Mouse (Mus musculus) left cerebral cortex, postnatal 25 days (tissue): Measurements from ENCODE around the gene Defb39. TPM values are rescaled to one million over a fixed set of nuclear protein-coding genes. Genes with fewer than 3 reads are reported as not detected.

Experiments
- DNase-seq, 2 experiments: peaks; one replicate each; pipeline ENCODE4 v3.0.0; 2022; ENCODE audit warnings: low spot score in 2 of 2, mixed read lengths in 1 of 2
- intact Hi-C: fragments of 180-260 bp; cut with DNase I; formaldehyde crosslinking; loops from one replicate; pipeline ENCODE4 v1.15.1; 2025
- total RNA-seq, 2 experiments: library from RNA; stranded (reverse); gene quantifications; 2 replicates each; pipeline ENCODE4 v1.2.3; 2021

The Defb39 gene
- total RNA-seq: not detected

DNA sequence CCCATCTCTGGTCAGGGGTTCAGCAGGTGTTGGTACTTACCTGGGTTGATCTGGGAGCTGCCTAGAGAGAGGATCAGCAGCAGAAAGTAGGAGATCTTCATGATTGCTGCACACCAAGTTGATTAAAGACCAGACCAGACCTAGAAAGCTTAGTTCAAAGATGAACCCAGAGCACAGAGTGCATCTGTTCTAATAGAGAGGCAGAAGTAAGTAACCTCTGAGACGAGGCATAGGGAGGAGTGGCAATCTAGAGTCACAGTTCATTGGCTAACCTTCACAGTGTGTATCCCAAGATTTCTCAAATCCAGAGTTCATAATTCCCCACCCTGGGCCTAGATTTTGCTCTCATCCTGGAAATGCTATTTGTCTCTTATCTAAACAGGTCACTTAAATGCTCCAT lies at the start of gene Defb39:
Gene Defb39 (minus strand): TSS at position 101 of the 400 bp plus-strand sequence.
- intact Hi-C loops: no loop called here
- DNase-seq: no peak

DNA sequence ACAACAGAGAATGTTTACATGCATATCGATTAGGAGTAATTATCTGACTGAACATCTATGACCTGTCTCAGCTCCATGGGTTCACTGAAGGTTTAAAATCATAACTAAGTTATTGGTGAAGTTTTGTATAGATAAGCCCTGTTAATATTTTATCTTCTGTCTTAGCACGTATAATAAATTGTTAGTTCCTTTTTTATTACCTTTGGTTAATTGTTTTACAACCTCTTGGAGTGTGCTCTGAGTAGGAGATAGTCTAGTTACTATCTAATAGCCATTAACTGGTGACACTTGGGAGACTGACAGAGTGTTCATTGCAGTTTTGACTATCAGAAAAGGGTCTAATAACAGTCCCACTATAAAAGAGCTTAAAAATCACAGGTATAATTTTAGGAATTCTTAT lies 1.4 kb upstream of the Defb39 start:
- DNase-seq: no peak
- intact Hi-C loops: no loop called here

DNA sequence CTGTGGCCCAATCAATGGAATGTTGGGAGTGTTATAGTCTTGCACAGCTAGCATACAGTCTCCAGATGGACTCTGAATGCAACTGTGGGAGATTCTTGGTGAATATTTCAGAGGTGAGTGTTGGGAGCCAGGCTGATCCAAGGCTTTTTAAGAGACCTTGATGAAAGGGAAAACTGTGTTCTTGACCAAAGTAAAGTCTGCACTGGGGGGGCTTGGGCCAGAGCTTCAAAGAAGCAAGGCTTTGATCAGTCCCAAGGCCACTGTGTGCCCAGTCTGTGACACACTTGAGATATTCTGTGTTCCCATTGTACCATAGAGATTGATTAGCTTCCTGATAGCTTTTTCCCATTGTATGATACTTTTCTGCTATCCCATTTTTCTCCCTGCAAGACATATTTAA lies 1.7 kb downstream of the Defb39 start:
- intact Hi-C loops: no loop called here
- DNase-seq: no peak

DNA sequence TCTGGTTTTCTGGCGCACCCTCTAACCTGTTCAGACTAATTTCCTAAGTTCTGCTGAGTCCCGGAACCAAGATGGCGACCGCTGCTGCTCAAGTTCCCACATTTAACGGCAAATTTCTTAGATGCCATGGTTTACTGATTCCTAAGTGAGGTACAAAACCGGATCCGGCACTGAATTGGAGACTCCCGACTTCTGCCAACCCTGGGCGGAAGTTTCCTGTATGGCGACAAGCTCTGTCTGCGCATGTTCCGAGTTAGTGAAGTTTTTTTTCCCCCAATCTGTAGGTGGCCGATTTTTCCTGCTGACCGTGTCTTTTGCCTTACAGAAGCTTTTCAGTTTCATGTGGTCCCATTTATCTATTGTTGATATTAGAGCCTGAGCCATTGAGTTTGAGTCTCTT lies 19.4 kb downstream of the Defb39 start:
- intact Hi-C loops: no loop called here
- DNase-seq: no peak

DNA sequence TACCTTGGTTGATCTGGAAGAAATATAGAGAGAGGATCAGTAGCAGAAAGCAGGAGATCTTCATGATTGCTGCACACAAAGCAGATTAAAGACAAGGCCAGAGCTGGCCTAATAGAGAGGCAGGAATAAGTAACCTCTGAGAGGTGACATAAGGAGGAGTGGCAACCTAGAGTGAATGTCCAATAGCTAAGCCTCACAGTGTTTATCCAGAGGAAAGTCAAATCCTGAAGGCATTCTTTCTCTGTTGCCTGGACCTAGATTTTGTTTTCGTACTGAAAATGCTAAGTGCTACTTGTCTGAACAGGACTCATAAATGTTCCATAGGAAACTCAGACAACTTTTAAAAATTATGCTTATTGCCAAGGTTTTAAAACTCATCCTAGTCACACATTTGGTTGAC lies 38.1 kb downstream of the Defb39 start, which contains the start of gene Defb38:
Gene Defb38 (minus strand): TSS at position 101 of the 400 bp plus-strand sequence.
- no peak for DNase-seq
- intact Hi-C loops: no loop called here

Other genes with a start within 250 kb of the Defb39 start
- not detected for gene Defb40, start 86.6 kb downstream of the Defb39 start, total RNA-seq
- not detected for gene Defb37, start 73.8 kb downstream of the Defb39 start, total RNA-seq
- not detected for gene Defb38, start 38.2 kb downstream of the Defb39 start, total RNA-seq
- not detected for gene Defb12, start 50.0 kb upstream of the Defb39 start, total RNA-seq
- gene Defb34, start 58.9 kb upstream of the Defb39 start, total RNA-seq: not detected
- not detected for gene Gm45826, start 76.0 kb upstream of the Defb39 start, total RNA-seq
- not detected for gene Defb14, start 129.5 kb upstream of the Defb39 start, total RNA-seq
- gene Defb4, start 133.9 kb upstream of the Defb39 start, total RNA-seq: not detected
- gene Defb6, start 160.7 kb upstream of the Defb39 start, total RNA-seq: not detected
- gene Defb46, start 175.1 kb upstream of the Defb39 start, total RNA-seq: not detected
- gene Defb5, start 182.8 kb upstream of the Defb39 start, total RNA-seq: not detected
- gene Defb3, start 228.6 kb upstream of the Defb39 start, total RNA-seq: not detected